Mouse (Mus musculus) lung, postnatal 25 days (tissue): ENCODE data around the gene Prpf19.

Experiments
- DNase-seq: peaks from one replicate; pipeline ENCODE4 v3.0.0; 2022; ENCODE audit warnings: low spot score

Gene Prpf19

GRCm38 (mm10) chr19:10938771-10939170 is 43.7 kb downstream of the Prpf19 start:
- DNase-seq = no peak

- DNase-seq = peak; percentile 62
Measured at GRCm38 (mm10) chr19:10940097-10940800, 45.2 kb downstream of the Prpf19 start.

- DNase-seq = no peak
Measured at GRCm38 (mm10) chr19:10940801-10941457, 45.9 kb downstream of the Prpf19 start.

GRCm38 (mm10) chr19:10943955-10944354 is 48.9 kb downstream of the Prpf19 start:
- DNase-seq = peak; percentile 18

GRCm38 (mm10) chr19:10946506-10946905 is 51.5 kb downstream of the Prpf19 start:
- DNase-seq = no peak

- no peak for DNase-seq
Measured at GRCm38 (mm10) chr19:10947219-10947618, 52.2 kb downstream of the Prpf19 start.

GRCm38 (mm10) chr19:10948416-10948815 is 53.4 kb downstream of the Prpf19 start:
- DNase-seq = no peak

- DNase-seq = peak; percentile 97
Measured at GRCm38 (mm10) chr19:10949112-10949511, 54.1 kb downstream of the Prpf19 start, which contains the start of gene Ccdc86. TSS of gene Ccdc86 (minus strand) at chr19:10949266.

GRCm38 (mm10) chr19:10949558-10949957 is 54.5 kb downstream of the Prpf19 start:
- no peak for DNase-seq

GRCm38 (mm10) chr19:10952021-10952939 is 57.2 kb downstream of the Prpf19 start:
- no peak for DNase-seq
